Mouse (Mus musculus): Measurements from ENCODE around the gene Chchd6.
A peak's percentile ranks its signal among the peaks of the same experiment; 100 is the strongest.

DNA sequence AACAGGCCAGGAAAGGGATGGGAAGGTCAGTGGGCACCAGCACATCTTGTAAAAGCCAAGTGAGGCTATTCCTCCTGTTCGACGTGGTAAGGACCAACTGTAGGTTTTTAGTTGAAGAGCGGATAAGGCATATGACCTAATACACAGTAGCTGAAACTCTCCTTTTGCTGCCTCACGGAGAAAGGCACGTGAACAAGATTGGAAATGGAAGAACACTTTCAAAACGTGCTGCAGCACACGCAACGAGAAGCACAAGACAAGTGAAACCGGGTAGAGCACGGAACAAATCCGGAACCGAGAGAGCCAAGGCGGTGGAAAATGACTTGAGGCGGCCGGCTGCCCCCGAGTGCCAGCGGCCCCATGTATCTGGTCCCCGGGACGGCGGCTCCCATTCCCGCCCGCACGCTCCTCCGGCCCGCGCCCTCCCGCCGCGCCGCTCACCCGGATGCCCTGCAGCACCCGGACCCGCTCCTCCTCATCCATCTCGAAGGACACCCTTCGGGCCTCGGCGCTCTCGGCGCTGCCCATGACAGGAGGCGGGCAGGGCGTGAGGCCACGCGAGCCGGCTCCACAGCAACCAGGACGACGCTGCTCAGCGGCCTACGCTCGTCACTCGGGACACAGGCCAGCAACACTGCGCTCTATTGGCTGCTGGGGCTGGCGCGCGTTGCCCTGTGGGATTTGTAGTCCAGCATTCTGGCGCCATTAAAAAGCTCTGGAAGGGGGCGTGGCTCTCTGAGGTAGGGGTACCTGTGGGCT lies at the start of gene Chchd6:
- TF ChIP-seq EP300 (IDR thresholded peaks at IDR 0.05; ENCODE audit: insufficient read depth, low read depth, low read length) = 0 out of 2 replicates have a peak, but pooled peaks have one; percentile 25
- no peak for TF ChIP-seq CTCF (IDR thresholded peaks at IDR 0.05)
- TF ChIP-seq POLR2A (IDR thresholded peaks at IDR 0.05; ENCODE audit: insufficient read depth, low read depth, low read length) = 0 out of 2 replicates have a peak, but pooled peaks have one; percentile 15

Measured in heart, adult 2 months (tissue).